Mouse (Mus musculus) lung, adult 2 months (tissue): ENCODE measurements around the gene Gm9887.
"Not testable (repeated sequence)": the region's sequence is repeated elsewhere in the genome, so short reads cannot be mapped to it uniquely, and the experiment has no call there.

ENCODE experiments used
- CTCF ChIP-seq: fragments of 200-500 bp; IDR thresholded peaks from 2 replicates; pipeline ENCODE4 v1.5.1; 2011; ENCODE audit warnings: mild to moderate bottlenecking, low read length, control low read depth; ENCODE audit not compliant: insufficient read depth
- POLR2A ChIP-seq: fragments of 200-500 bp; IDR thresholded peaks from 2 replicates; pipeline ENCODE4 v1.6.1; 2011; ENCODE audit warnings: low read depth, mild to moderate bottlenecking, control low read depth, low read length, borderline replicate concordance; ENCODE audit errors: extremely low read depth

- TF ChIP-seq POLR2A, CTCF: not testable (repeated sequence)
These were observed 14.0 kb upstream of the Gm9887 start for GRCm38 (mm10) chr12:69386281-69386732.
